Mouse (Mus musculus) liver, adult 2 months (tissue): ENCODE data around the gene Myo1d. TPM values are rescaled to one million over a fixed set of nuclear protein-coding genes. Genes with fewer than 3 reads are reported as not detected.

Source experiments
- DNase-seq: peaks from one replicate; pipeline ENCODE4 v3.0.0-alpha.2; 2011; ENCODE audit warnings: low read depth, low spot score; ENCODE audit errors: extremely low read depth
- H3K27ac ChIP-seq: fragments of 200-500 bp; replicated peaks from 2 replicates; pipeline ENCODE4 v1.5.1; 2012; ENCODE audit warnings: low read depth, mild to moderate bottlenecking, control low read depth, inconsistent platforms, low read length; ENCODE audit not compliant: insufficient read depth
- H3K27me3 ChIP-seq: fragments of 200-500 bp; 2 replicates; pipeline ENCODE4 v1.6.1; 2012; ENCODE audit warnings: mild to moderate bottlenecking, moderate library complexity, low read length, inconsistent platforms; ENCODE audit not compliant: control insufficient read depth, insufficient read depth
- H3K36me3 ChIP-seq: fragments of 200-500 bp; 2 replicates; pipeline ENCODE4 v1.6.1; 2012; ENCODE audit warnings: low read length, inconsistent platforms; ENCODE audit not compliant: control insufficient read depth, insufficient read depth
- H3K4me1 ChIP-seq: fragments of 200-500 bp; 2 replicates; pipeline ENCODE4 v1.6.1; 2011; ENCODE audit warnings: low read length; ENCODE audit not compliant: control insufficient read depth, insufficient read depth
- H3K4me3 ChIP-seq: fragments of 200-500 bp; 2 replicates; pipeline ENCODE4 v1.5.1; 2011; ENCODE audit warnings: low read depth, mild to moderate bottlenecking, control low read depth, low read length, moderate library complexity; ENCODE audit not compliant: insufficient read depth
- H3K79me2 ChIP-seq: fragments of 200-500 bp; 2 replicates; pipeline ENCODE4 v1.6.1; 2012; ENCODE audit warnings: inconsistent platforms, mild to moderate bottlenecking, low read length, moderate library complexity; ENCODE audit not compliant: control insufficient read depth, insufficient read depth
- H3K9ac ChIP-seq: fragments of 200-500 bp; 2 replicates; pipeline ENCODE4 v1.6.1; 2012; ENCODE audit warnings: low read depth, mild to moderate bottlenecking, control low read depth, inconsistent platforms, low read length
- CTCF ChIP-seq: fragments of 200-500 bp; IDR thresholded peaks from 2 replicates; pipeline ENCODE4 v1.5.1; 2011; ENCODE audit warnings: low read depth, low read length, control low read depth
- POLR2A ChIP-seq: fragments of 200-500 bp; IDR thresholded peaks from 2 replicates; pipeline ENCODE4 v1.6.1; 2011; ENCODE audit warnings: low read length, control low read depth; ENCODE audit not compliant: insufficient read depth; ENCODE audit errors: extremely low read depth
- WGBS: fragments of 180-500 bp; shearing (Covaris S2); methylation state at CpG from one replicate; pipeline ENCODE4 v1.1.7; 2018; 5-methylcytosine and 5-hydroxymethylcytosine counted together
- polyA plus RNA-seq: library from polyadenylated mRNA; depleted of rRNA; stranded (reverse); fragments of >200 nt; gene quantifications from 2 replicates; pipeline ENCODE4 v1.2.3, GENCODE M21; 2012
- total RNA-seq: library from RNA; depleted of rRNA; stranded (reverse); fragments of >200 nt; gene quantifications from 2 replicates; pipeline ENCODE4 v1.2.3, GENCODE M21; 2014

Myo1d gene
- total and polyA plus RNA-seq, 2 experiments = 5.2 to 6.8 TPM

DNA sequence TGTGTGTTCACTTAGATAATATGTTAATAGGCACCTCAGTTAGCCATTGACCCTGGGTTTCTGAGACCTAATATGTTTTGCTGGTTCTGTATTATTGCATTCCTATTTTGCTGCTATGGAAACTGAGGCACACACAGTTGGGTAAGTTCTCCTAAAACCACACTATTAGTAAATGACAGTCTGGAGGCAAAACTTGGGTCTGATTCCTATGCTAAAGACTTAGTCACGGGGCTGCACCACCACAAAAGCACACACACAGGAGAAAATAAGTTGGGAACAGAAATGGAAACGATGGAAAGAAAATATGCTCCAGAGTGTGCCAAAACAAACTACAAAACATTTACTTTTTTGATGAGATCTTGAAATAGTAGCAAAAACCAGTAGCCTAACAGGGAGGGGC is 45.1 kb downstream of the Myo1d start:
- no peak for TF ChIP-seq CTCF
- TF ChIP-seq POLR2A = no peak
- DNase-seq = no peak

DNA sequence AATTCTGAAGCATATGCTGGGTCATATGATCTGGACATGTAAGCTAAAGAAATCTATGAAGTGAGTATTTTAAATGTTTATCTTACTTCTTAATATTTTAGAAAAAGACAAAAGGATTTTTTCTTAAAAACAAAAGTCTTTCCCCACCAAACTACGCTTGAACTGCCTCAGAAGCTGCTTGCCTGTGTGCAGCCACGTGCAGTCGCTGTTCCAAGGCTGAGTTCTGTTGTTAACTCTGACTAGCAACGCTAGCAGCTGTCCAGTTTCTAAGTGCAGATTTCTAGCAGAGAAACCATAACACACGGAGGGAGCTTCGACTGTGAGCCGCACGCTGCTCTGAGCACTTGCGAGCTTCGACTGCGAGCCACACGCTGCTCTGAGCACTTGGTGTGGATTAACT is 55.1 kb downstream of the Myo1d start:
- no peaks in the 10 kb centered on the region for H3K4me1 ChIP-seq
- no peak overlapping the region for H3K4me3 ChIP-seq
- 85% methylated on average over 12 of the region's 12 CpGs for WGBS
- no peak overlapping the region for H3K27ac ChIP-seq
- H3K27me3 ChIP-seq = 0 out of 2 replicates have a peak, but pooled peaks cover 2% of the 10 kb centered on the region
- H3K36me3 ChIP-seq = no peaks in the 10 kb centered on the region
- TF ChIP-seq CTCF (no peak), POLR2A (no peak)
- DNase-seq = no peak
- peaks cover 2% of the 10 kb centered on the region; the same call in 1 of the 2 replicates for H3K79me2 ChIP-seq
- H3K9ac ChIP-seq = no peak overlapping the region

More for the DNA sequence above, 45.1 kb downstream of the Myo1d start:
- Histone ChIP-seq H3K27me3 (no peaks in the 10 kb centered on the region), H3K27ac (no peak overlapping the region), H3K4me1 (no peaks in the 10 kb centered on the region), H3K79me2 (no peaks in the 10 kb centered on the region), H3K4me3 (no peak overlapping the region), H3K36me3 (no peaks in the 10 kb centered on the region), H3K9ac (no peak overlapping the region)
- WGBS = 57% methylated on average over 2 of the region's 2 CpGs

DNA sequence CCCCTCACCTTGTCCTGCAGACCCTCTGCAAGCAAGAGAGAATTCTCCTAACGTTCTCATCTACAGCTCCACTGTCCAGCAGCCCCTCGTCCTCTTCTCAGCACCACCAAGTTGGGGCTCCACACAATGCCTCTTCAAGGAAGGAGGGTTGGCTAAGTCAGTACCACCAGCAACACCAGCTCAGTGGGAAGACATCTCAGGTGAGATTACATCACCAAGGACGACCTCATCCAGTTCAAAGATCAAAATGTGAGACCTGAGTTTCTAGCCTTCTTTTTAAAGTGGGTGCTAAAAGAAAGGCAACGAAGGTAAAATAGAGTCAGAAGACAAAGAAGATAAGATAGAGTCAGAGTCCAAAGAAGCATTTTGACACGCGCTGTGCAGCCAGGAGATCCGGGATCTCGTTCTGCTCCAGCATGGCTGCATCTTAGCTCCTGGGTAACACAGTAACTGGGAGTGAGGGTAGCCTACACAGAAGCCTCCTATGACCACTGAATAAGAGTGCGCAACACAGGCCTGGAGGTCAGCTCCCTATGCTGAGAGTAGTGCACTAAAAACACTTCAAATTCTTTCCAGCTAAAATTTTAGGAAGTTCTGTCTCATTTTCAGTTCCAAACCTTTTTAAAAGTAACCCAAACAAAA is 56.3 kb downstream of the Myo1d start:
- WGBS = 77% methylated on average over 9 of the region's 9 CpGs
- Histone ChIP-seq H3K9ac (no peak overlapping the region), H3K4me3 (no peak overlapping the region), H3K36me3 (no peaks in the 10 kb centered on the region), H3K79me2 (peaks cover 2% of the 10 kb centered on the region; the same call in 1 of the 2 replicates), H3K27ac (no peak overlapping the region), H3K27me3 (0 out of 2 replicates have a peak, but pooled peaks cover 2% of the 10 kb centered on the region), H3K4me1 (no peaks in the 10 kb centered on the region)
- TF ChIP-seq POLR2A (no peak), CTCF (no peak)
- DNase-seq = no peak

GRCm38 (mm10) chr11:80719014-80719413 is 60.8 kb downstream of the Myo1d start:
- Histone ChIP-seq H3K4me3 (no peak overlapping the region), H3K27ac (no peak overlapping the region), H3K9ac (no peak overlapping the region), H3K4me1 (no peaks in the 10 kb centered on the region), H3K27me3 (0 out of 2 replicates have a peak, but pooled peaks cover 2% of the 10 kb centered on the region), H3K79me2 (peaks cover 2% of the 10 kb centered on the region; the same call in 1 of the 2 replicates), H3K36me3 (no peaks in the 10 kb centered on the region)
- 50% methylated on average over 1 of the region's 1 CpGs for WGBS
- no peak for TF ChIP-seq POLR2A
- no peak for TF ChIP-seq CTCF
- DNase-seq = no peak

DNA sequence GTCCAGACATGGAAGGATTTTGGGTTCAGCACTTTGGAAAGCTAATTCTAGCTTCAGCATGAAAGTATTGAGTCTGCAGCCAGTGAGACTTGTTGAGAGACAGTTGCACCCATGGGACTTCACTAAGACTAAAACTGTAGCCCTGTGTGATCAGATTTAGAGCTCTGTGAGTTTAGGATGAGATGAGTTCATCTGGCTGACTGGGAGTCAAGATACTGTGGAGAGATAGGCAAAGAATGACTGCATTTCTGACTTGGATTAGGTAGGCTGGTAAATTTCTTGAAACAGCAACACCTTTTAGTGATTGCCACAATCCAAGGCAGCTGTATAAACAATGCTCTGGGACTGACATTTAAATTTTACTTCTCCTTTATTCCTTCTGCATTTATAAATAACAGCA is 61.8 kb downstream of the Myo1d start:
- Histone ChIP-seq H3K4me1 (no peaks in the 10 kb centered on the region), H3K9ac (no peak overlapping the region), H3K36me3 (no peaks in the 10 kb centered on the region), H3K4me3 (no peak overlapping the region), H3K27me3 (no peaks in the 10 kb centered on the region), H3K79me2 (no peaks in the 10 kb centered on the region; the same call in 1 of the 2 replicates), H3K27ac (no peak overlapping the region)
- TF ChIP-seq POLR2A (no peak), CTCF (no peak)
- no peak for DNase-seq

DNA sequence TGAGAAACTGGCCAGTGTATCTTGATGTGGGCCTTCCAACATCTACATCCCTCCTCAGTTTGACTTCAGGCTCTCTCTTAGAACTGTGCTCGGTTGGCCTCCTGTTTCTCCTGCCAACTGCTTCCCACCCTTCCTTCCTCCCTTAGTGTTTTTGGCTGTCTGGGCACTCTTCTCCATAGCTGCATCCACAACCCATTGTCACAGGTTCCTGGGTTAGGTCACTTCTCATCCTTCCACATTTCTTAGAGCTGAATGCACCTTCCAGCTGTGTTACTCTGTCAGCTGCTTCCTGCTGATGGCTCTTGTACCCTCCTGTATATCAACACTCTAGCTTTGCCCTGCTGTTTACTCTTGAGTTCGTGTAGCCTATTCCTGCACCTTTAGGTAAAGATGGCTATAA is 64.7 kb downstream of the Myo1d start:
- no peak overlapping the region for H3K4me3 ChIP-seq
- H3K36me3 ChIP-seq = no peaks in the 10 kb centered on the region
- no peaks in the 10 kb centered on the region; the same call in 1 of the 2 replicates for H3K79me2 ChIP-seq
- no peak overlapping the region for H3K9ac ChIP-seq
- WGBS = 74% methylated on average over 2 of the region's 2 CpGs
- H3K27me3 ChIP-seq = no peaks in the 10 kb centered on the region
- H3K27ac ChIP-seq = no peak overlapping the region
- no peaks in the 10 kb centered on the region for H3K4me1 ChIP-seq
- no peak for TF ChIP-seq POLR2A
- TF ChIP-seq CTCF = no peak
- no peak for DNase-seq
